Mouse (Mus musculus) lung, adult 18-20 months (tissue): ENCODE data around the gene Gpr65.
"Not testable (repeated sequence)": the region's sequence is repeated elsewhere in the genome, so short reads cannot be mapped to it uniquely, and the experiment has no call there.

Source experiments
- DNase-seq, 2 experiments: peaks; one replicate each; pipeline ENCODE4 v3.0.0; 2022; ENCODE audit warnings: mixed read lengths in 2 of 2

Gene Gpr65

DNA sequence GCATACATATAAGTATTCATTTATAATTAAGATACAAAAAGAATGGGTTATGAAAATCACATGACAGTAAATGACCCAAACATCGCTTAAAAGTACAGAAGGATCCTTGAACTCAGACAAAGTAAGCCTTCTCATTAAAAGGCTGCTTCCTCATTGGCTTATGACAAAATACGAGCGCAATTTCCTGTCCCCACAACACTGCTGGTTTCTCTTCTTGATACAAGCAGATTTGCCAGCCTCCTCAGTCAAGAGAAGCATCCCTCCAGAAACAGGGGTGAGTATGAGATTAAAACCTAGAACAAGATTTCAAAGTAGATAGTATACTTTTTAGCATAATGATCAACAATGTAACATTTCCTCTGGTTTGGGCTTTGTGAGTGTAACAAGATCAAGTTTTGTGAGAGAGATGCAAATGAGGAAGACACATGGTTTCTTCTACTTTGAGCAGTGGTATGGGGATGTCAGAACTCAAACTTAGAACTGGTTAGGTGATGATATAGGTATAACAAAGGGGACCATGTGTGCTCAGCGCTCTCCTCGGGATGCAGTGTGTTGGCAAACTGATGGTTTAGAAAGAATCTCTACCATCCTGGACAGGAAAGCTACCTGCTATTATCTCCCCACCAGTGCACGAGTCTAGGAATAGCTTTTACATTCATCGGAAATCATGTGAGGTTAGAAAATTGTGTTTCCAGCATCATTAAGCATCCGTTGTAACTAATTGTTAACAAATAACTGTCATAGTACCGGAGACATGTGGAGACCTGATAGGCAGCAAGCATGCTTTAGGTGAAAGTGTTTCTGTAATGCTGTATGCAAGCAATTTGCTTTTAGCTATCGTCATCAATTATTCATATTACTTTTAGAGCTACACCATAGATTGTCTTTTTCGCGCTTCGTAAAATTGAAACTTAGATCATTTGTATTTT lies at the start of gene Gpr65:
Gene Gpr65, plus strand, starts transcription at position 195 of the 929 bp plus-strand sequence.
- DNase-seq, result no peak

DNA sequence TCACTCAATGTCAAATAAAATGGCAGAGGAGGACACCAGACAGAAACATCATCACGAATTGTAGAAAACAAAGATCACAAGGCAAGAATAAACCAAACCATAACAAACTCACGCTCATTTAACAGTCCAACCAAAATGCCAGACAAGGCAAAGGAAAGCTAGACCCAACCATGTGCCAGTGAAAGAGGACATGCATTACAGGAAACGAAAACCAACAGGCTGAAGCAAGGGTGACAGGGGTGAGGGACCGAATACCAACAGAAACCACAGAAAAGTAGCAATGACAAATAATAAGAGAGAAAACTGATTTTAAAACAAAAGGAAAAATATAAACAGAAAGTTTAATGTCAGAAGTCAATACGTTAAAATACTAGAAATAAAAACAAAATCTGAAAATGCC lies 45.1 kb upstream of the Gpr65 start:
- no peak for DNase-seq

DNA sequence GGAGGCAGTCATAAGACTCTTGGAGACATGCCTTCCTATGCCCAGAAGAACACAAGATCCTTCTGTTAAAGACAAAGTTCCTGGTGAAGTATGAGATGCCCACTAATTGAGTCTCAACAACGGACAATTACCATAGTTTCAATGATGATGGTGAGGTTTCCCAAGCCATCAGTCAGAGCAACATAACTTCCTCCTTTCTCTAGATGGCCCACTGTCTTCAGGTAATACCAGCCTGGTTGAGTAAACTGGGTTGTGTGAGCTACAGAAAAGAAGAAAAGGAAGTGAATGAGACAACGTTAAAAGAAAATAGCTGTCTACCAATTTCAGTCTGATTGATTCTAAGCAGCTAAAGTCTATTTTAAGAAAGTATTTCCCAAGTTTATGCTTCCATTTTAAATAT lies 41.4 kb upstream of the Gpr65 start:
- DNase-seq, result no peak

DNA sequence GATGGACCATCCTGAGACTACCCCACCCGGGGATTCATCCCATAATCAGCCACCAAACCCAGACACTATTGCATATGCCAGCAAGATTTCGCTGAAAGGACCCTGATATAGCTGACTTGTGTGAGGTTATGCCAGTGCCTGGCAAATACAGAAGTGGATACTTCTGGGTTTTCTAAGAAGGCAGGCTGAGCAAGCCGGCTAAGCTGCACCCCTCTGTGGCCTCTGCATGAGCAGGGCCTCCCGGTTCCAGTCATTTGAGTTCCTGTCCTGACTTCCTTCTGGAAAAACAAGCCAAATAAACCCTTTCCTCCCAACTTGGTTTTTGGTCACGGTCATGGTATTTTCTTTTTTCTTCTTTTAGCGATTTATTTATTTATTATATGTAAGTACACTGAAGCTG lies 30.0 kb upstream of the Gpr65 start:
- not testable (repeated sequence) for DNase-seq

DNA sequence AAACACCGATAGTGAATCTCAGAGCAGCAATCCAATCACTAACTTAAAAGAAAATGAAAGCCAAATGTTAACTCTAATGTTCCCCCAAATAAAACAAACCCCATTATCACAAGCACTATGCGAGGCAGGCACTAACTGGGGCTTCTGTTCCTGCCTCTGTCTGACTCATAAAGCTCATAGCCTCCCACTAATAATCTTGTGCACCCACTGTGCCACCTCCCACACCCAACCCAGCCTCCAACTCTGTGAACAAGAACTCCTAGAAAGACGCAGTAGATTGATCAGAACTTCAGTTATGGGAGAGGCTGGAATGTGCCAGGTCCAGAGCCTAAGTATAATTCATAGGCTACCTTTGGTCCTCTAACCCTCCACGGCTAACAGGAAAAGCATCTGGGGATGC lies 24.3 kb upstream of the Gpr65 start:
- DNase-seq, result no peak

DNA sequence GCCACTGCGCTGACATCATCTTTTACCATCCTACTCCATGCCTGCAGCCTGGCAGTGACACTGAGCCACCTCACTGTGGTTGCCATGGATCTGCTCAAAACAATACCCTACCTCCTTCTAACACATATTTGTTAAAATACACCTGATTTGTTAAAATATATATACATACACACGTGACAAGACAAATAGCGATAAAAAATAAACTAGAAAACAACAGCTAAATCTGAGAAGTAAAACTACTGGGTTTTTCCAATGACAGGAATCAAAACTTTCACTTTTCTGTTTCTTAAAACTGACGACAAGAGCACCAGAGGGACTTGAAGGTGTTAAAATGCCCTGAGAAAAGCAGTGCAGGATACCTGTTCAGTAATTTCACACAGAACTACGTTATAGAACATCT lies 23.6 kb upstream of the Gpr65 start:
- no peak for DNase-seq

DNA sequence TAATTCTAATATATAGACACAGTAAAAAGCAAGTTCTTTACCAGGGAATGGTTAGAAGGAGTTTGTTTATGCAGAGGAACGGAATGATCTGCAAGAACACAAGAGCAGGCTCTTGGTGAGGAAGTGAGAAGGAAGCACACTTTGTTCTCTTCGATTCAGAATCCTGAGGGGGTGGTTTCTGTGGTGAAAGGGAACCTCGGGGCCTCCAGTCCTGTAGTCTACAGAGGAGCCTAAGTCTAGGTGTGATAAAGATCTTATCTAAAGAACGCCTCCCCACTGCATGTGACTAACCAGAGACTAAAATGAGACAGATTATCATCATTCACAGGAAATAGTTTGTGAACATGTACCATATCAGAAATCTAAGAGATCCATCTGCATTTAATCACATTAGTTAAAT lies 21.6 kb upstream of the Gpr65 start:
- no peak for DNase-seq

DNA sequence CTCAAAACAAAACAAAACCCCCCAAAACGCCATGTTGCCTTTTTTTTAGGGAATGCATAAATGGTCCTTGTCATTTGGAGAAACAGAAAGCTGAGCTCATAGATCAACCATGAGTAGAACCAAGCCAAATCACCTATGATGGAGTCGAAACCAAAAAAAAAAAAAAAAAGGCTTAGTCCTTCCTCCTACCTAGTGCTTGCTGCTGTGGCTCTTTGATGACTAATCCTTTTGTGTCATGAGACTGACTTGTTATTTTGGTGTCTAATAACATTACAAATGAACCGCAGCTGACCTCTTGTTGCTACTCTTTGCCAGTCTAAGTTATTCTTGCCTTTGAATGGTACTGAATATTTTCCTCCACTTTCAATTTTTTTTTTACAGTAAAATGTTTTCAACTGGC lies 18.8 kb upstream of the Gpr65 start:
- no peak for DNase-seq

DNA sequence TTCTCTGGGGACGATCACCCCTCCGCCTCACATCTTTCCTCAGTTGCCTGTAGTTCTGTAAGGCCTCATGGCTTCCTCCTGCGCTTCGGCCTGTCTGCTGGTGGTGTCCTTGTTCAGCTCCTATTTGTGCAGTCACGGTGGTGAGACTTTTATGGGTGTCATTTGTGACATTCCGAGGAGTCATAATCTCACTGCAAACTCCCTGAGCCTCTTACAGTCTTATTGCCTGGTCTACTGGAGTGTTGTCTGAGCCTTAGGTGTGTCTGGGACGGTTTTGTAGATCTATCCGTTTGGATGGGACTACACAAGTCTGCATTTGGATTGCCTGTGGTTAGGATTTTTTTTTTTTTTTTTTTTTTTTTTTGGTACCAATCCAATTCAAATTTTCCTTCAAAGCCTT lies 18.1 kb upstream of the Gpr65 start:
- no peak for DNase-seq

DNA sequence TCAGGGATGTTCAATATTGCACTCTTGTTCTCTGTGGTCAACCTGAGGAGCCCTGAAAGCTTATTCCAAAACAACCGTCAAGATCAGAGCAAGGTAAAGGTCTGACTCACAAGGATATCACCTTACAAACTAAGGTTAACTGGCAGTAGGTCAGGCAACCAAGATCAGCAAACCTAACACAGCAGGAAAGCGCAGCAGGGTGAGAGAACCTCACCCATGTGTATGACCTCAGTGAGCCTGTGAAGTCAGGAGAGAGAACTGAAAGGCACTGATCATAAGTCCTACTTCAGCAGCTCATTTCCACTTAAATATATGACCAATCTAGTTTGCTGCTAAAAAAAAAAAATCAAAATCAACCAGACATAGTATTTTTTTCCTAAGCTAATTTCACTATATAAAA lies 16.0 kb upstream of the Gpr65 start:
- no peak for DNase-seq

DNA sequence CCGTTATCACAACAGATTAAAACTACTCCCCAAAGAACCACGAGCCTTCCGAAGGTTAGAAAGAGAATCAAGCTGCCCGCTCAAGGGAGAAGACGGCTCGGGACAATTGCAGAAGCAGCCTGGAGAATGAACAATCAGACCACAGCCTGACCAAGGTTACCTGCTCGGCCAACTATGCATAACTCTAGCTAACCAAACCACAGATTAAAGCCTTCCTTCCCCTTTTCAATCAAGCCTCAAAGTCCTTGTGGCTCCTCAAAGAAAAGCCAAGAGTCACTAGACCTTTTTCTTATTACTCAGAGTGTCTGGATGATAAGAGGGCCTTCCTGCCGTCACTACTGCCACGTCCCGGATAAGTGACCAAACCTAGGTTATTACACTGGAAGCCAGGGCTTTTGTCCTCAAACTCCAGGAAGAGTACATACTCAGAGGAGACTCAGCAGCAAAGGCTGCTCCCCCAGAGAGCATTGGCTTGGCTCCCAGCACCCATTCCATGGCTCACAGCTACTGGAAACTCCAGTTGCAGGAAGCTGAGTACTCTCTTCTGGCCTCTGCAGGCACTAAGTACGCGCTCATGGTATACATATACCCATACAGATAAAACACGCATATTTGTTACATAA lies 13.0 kb upstream of the Gpr65 start:
- peak; percentile 38 to 51 for DNase-seq

DNA sequence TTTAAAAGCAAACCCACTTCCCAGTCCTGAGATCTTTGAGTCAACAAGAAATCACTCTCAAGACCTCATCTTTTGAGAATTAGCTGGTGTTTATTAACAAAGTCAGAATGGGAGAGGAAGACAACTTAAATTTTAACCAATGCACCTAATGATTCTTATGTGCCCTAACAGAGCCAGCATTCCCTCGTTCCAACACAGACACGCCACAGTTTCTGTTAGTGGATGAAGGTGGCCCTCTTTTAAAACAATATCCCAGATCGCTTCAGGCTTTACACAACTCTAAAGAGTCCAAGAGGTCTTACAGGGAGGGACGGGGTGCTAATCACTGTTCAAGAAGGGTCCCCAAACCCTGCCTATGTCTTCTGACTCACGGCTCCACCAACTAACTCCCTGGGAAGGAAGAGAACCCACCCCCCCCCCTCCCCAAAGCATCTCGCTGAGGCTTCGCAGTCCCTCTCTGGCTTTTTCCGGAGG lies 10.0 kb upstream of the Gpr65 start:
- DNase-seq, result no peak

DNA sequence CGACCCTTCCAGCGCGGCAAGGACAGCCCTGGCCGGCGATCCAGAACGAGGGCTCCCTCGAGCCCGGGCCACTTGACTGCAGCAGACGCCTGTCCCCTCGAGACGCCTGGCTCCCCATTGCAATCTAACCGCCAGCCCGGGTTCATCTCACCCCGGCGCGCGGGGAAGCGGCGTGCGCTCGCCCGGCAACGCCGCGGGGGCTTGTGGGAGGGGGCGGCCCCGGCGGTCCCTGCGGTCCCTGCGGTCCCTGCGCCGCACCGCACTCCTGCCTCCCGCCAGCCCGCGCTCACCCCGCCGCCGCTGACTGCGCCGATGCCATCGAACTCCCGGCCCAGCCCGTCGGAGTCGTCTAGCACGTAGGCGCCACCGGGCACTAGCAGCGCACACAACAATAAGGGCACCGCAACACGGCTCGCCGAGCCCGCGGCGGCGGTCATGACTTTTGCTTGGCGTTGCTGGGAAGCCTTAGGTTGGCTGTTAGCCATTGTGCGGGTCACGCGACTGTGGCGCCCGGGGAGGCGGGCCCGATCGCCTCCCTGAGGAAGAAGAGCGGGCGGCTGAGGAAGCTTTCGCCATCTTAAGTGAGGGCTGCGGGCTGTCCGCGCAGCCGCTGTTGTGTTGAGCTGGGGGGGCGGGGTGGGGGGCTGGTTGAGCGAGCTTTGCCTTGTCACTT lies 9.5 kb upstream of the Gpr65 start, which contains the start of gene Galc:
Gene Galc, minus strand, starts transcription at position 615 of the 673 bp plus-strand sequence.
- peak; percentile 89 to 91 for DNase-seq

DNA sequence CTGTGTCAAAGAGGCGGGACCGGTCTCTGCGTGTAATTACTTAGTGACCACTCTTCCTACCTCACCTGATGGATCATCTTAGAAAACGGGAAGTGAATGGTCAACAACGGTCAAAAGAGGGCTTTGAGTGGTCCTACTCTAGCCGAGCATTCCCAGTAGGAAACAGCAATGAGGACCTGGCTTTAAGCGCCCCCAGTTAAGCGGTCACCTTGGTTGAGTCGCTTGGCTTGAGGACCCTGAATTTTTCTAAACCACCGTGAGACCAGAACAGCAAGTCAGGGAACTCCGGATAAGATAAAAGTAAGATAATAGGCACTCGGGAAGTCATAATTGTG lies 8.9 kb upstream of the Gpr65 start:
- no peak for DNase-seq

DNA sequence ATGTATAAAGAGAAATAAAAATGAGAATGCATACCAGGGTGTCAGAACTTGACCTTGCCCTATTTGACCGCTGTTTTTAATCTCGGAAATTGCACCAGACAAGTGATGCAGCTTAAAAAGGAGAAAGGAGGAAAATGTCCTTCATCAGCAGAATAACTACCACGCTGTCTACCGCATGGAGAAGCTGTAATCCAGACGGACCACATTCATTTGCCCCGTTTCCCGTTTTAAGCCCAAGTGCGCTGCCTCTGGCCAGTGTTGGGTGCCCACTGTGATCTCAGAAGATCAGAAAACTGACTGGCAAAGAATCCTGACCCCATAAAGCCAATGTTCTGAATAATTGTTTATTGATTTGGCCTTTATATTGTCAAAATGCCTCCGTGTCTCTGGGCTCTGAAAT lies 2.7 kb upstream of the Gpr65 start:
- DNase-seq, result no peak

DNA sequence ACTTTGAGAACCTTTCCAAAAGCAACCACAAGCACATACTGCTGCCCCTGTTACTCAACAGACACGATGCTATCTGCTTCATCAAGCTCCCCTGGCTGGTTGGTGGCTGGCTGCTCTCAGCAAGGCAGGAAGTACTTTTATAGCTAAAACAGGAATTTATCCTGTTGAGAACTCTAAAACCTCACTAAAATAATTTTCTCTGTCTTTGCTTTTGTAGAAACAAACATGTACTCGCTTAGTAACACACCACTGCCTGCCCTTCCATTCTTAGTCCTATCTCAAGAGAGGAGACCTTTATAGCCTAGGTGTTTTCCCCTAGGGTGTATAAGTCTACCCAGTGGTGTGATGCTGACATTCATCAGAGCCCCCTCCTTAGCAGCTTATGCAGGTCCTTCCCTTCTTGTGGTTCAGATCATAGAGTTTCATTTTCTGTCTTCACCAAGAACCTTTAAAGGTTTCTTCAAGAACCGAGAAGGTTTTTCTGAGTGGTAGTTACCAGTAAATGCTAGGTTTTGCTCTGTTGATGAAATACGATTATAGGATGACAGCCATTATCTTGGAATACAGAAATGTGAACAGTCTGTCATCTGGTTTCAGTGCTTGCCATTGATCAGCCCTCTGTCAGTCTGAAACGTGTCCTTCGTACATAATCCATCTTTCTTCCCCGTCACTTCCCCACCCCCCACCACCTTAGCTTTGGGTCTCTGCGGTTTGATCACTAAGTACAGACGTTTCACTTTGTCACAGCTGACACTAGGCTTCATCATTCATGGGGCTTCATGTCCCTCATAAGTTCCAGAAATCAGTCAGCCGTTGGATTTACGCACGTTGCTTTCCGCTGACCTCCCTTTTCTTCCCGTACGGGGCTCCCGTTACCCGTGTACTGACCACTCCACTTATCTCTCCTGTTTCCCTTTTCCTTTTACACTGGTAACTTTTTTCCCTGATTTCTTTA lies 1.6 kb downstream of the Gpr65 start:
- DNase-seq, result no peak

DNA sequence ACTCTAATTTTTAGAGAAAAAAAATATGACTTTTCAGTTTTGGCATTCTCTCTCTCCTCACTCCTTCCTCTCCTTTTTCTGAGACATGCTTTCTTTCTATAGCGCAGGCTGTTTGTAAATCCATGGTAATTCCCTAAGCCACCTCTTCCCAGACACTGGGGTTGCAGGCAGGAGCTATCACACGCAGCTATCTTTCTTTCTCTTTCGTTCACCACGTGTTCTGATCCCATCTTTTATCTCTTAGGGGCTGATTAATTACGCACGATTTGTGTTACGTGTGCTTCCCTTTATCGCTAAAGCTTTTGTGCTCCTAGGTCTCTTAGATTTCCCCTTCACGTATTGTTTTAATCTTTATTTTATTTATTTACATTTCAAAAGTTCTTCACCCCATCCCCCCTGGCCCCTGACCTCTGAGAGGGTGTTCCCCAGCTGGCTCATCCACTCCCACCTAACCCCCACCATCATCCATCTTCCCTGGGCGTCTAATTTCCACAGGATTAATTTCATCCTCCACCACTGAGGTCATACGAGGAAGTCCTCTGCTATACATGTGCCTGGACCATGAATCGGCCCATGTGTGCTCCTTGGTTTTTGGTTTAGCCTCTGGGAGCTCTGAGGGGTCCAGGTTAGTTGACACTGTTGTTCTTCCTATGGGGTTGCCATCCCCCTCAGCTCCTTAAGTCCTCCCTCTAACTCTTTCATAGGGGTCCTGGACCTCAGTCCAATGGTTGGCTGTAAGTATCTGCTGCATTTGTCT lies 2.6 kb downstream of the Gpr65 start:
- no peak for DNase-seq

DNA sequence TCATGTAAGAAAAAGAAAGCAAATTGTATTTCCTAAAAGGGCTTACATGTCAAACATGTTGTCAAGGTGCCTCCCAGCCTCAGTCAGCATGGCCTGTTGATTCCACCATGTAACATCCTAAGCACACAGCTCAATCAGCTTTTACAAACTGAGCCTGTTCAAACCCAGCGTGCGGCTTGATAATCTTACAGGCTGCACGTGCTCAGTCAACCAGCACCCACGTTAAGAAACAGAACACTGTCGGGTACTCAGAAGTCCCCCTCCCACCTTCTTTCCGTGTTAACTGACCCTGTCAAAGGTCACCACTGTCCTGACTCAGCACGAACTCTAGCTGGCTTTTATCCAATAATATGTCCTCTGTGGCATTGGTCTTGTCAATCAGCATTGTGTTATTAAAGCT lies 4.0 kb downstream of the Gpr65 start:
- DNase-seq, result no peak

DNA sequence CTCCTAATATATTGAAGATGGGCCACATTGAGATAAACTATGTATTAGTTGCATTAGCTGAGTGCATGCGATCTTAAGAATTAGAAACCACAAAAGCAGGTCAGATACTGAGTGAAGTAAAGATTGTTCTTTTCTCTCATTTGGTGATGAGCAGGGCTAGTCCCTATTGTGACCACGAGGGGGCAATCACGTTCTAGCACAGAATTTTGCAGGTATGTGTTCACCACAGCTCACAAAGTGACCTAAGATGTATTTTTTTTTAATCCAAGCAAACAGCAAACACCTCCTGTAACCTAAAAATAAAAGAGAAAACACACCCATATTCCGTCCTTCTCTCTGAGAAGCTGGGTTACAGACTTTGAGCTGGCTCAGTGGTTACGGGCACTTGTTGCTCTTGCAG lies 12.1 kb downstream of the Gpr65 start:
- DNase-seq, result peak; percentile 29 to 39

DNA sequence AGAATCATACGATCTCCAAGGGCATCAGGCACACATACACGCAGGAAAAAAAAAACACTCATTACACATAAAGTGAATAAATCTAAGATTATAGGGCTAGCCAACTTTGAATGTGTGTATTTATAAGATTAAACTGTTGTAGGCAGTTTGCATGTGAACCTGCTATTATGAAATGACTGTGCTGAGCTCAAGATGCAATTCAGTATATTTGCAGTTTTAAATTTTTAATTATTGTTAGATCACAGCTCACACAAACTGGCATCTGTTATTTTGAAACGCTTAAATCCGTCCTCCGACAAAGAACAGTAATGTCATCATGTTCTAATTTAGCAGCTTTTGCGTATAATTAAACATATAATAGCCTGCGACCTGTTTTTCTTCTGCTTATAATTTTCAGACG lies 12.6 kb downstream of the Gpr65 start:
- no peak for DNase-seq

DNA sequence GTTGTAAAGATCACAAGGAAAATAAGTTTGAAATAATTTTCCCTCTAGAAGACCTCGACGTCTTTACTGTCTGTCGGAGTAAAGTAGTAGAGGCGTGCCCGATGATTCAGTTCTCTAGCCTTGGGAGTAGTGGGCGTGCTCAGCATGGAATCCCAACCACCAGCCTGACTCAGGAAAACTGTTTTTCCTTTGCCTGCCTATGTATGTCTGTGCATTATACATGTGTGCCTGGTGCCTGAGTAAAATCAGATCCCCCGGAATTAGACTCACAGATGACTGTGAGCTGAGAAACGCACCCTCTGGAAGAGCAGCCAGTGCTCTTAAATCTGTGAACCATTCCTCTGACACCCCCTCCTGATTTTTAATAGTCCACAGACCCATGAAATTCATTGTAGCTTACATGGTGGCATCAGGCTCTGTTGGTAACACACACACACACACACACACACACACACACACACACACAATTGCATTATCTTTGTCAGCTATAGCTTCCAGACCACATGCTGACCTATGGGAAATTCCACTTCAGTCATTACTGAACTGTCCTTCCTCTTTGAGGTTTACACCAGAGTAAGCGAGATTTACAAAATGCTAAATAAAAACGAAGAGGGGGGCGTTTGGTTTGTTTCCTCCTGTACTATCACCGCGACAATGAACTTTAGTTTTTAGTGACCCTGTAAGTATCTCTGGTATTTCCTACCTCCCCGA lies 14.5 kb downstream of the Gpr65 start:
- DNase-seq, result no peak
